Mouse (Mus musculus) cerebellum, postnatal 36 days (tissue): ENCODE data around the gene Rptor.

Experiments
- DNase-seq, 2 experiments: peaks; one replicate each; pipeline ENCODE4 v3.0.0; 2021 to 2022; ENCODE audit warnings: mixed read lengths in 2 of 2

The Rptor gene

GRCm38 (mm10) chr11:119602763-119603526 lies at the start of gene Rptor:
Gene Rptor, plus strand, starts transcription at chr11:119602905.
- peak; percentile 99 to 100 for DNase-seq

- no peak for DNase-seq
Measured at GRCm38 (mm10) chr11:119554706-119555105, 48.0 kb upstream of the Rptor start.

GRCm38 (mm10) chr11:119555170-119555569 lies 47.5 kb upstream of the Rptor start:
- no peak for DNase-seq

- DNase-seq: peak in 1 of 2 experiments; percentile 1
Measured at GRCm38 (mm10) chr11:119557940-119558869, 44.5 kb upstream of the Rptor start.

- DNase-seq: no peak
Measured at GRCm38 (mm10) chr11:119558870-119559610, 43.7 kb upstream of the Rptor start.

- no peak for DNase-seq
Measured at GRCm38 (mm10) chr11:119562286-119562685, 40.4 kb upstream of the Rptor start.

- peak; percentile 29 to 31 for DNase-seq
Measured at GRCm38 (mm10) chr11:119563166-119563565, 39.5 kb upstream of the Rptor start.

- DNase-seq: peak; percentile 21 to 32
Measured at GRCm38 (mm10) chr11:119564383-119564782, 38.3 kb upstream of the Rptor start.

GRCm38 (mm10) chr11:119565021-119565420 lies 37.7 kb upstream of the Rptor start:
- peak; percentile 46 to 54 for DNase-seq

GRCm38 (mm10) chr11:119565684-119566083 lies 37.0 kb upstream of the Rptor start:
- no peak for DNase-seq

GRCm38 (mm10) chr11:119566188-119566587 lies 36.5 kb upstream of the Rptor start:
- DNase-seq: no peak

GRCm38 (mm10) chr11:119572316-119573010 lies 30.2 kb upstream of the Rptor start:
- DNase-seq: no peak

GRCm38 (mm10) chr11:119576855-119577254 lies 25.9 kb upstream of the Rptor start:
- no peak for DNase-seq

GRCm38 (mm10) chr11:119577721-119578120 lies 25.0 kb upstream of the Rptor start:
- DNase-seq: no peak

GRCm38 (mm10) chr11:119586511-119586910 lies 16.2 kb upstream of the Rptor start:
- DNase-seq: peak; percentile 25 to 30

- no peak for DNase-seq
Measured at GRCm38 (mm10) chr11:119587112-119587511, 15.6 kb upstream of the Rptor start.

GRCm38 (mm10) chr11:119589242-119589641 lies 13.5 kb upstream of the Rptor start:
- no peak for DNase-seq

GRCm38 (mm10) chr11:119593966-119594365 lies 8.7 kb upstream of the Rptor start:
- DNase-seq: no peak

GRCm38 (mm10) chr11:119598856-119599255 lies 3.8 kb upstream of the Rptor start:
- DNase-seq: no peak

GRCm38 (mm10) chr11:119600286-119600685 lies 2.4 kb upstream of the Rptor start:
- DNase-seq: no peak

- no peak for DNase-seq
Measured at GRCm38 (mm10) chr11:119602177-119602700, 466 bp upstream of the Rptor start.

- no peak for DNase-seq
Measured at GRCm38 (mm10) chr11:119603527-119603905, 811 bp downstream of the Rptor start.
